Mouse (Mus musculus) kidney, postnatal 36 days (tissue): ENCODE data around the gene C2cd2l.
A peak's percentile ranks its signal among the peaks of the same experiment; 100 is the strongest.
"Not testable (repeated sequence)": the region's sequence is repeated elsewhere in the genome, so short reads cannot be mapped to it uniquely, and the experiment has no call there.

Experiments
- DNase-seq, 2 experiments: peaks; one replicate each; pipeline ENCODE4 v3.0.0; 2021 to 2022; ENCODE audit warnings: mixed read lengths in 2 of 2

Gene C2cd2l

DNA sequence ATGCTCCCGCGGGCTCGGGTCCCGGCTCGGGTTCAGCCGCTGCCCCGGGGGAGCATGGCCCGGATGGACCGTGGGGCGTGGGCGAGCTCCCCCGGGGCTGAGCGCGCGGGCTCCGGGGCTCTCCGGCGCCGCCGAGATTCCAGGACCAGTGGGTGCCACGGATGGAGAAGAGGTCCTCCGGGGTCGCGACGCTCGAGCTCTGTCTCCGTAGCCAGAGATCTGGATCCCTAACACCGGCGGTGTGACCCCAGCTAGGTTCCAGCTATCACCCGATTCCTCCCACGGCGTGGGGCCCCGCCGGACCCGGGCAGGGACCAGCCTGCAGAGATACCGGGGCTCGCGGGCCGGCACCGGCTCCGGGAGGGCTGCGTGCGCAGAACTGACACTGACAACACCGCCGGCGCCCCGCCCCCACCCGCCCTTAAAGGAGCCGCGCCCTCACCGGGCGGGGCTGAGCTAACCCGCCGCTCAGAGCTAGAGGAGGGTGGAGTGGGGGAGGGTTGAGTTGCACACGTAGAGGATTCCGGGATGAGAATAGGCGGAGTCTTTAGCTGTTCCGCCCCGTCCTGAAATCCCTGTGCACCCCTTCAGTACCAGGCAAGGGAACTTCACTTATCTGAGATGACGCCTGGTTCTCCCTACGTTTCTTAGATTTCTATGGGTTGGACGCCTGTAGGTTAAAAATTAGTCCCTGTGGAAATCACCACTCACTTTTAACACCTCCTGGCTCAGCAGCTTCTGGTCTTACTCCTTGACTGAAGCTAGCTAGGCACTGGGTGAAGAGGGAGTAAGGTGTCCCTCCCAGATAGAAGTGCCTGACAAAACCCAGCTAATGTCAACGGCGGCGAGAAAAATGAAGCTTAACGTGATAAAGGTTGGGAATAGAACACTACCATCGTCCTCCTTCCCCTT is at the start of gene C2cd2l:
Gene C2cd2l, minus strand, starts transcription at position 399 of the 912 bp plus-strand sequence.
- peak; percentile 96 to 97 for DNase-seq

DNA sequence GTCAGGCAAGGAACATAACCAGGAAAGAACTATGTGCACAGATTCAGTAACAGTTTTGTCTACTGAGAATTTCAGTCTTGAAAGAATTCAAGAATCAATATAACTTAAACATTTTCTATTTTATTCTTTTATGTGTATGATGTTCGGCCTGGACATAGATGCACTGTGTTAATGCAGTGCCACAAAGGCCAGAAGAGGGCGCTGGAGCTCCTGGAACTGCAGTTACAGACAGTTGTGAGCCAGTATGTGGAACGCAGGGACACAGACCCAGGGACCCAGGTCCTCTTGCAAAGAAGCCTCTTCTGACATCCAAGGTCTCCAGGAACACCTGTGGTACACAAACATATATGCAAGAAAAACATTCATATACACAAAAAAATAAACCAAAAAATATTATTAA is 44.4 kb upstream of the C2cd2l start:
- peak; percentile 38 to 77 for DNase-seq

DNA sequence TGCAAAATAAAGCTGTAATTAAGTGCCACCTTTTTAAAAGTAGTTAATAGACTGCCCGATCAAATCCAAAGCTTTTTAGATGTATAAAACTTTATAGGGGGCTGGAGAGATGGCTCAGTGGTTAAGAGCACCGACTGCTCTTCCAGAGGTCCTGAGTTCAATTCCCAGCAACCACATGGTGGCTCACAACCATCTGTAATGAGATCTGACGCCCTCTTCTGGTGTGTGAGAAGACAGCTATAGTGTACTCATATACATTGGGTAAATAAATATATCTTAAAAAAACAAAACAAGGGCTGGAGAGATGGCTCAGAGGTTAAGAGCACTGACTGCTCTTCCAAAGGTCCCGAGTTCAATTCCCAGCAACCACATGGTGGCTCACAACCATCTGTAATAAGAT is 41.8 kb upstream of the C2cd2l start:
- not testable (repeated sequence) for DNase-seq

DNA sequence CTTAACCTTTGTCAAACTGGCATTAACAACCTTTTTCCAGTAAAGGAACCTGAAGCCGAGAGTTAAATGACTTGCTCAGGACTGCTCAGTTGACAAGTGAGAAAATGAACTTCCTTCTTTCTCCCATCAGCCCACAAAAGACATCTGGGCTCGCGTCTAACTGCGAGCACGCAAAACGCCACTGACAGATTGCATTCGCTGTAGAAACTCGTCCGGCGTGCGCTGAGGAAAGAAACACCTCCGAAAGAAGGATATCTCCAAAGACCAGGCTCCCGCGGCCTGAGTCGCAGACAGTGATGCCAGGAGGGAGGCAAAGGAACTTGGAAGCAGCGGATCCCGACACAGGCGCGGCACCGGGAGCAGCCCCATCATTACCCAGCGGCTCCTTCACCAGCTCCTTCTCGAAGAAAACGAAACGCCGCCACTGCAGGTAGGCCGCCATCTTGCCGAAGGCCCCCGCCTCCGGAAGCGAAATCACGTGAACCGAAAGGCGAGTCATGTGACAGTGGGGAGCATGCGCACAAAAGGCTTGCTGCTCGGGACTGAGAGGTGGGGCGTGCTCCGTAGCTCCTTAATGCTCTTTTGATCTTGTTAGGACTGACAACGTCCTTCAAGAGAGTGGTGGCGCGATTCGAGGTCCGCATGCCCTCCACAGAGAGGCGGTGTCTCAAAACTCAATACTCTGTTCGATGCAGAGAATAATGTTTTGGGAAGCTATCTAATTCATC is 41.3 kb upstream of the C2cd2l start, which contains the start of gene Vps11:
Gene Vps11, minus strand, starts transcription at position 481 of the 728 bp plus-strand sequence.
- peak; percentile 95 to 97 for DNase-seq

DNA sequence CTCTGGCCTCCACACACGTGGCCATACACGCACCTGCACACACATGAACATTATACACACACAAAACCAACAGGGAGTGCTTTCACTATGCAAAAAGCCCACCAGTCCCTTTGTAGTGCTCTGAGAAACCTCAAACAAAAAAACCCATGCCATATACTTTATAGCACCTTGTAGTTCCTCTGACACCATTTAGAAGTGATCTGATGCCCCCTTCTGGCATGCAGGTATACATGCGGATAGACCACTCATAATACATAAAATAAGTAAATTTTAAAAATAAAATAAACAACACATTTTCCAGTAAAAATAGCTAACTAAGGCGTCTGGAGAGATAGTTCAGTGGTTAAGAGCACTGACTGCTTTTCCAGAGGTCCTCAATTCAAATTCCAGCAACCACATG is 37.1 kb upstream of the C2cd2l start:
- peak in 1 of 2 experiments; percentile 23 for DNase-seq

DNA sequence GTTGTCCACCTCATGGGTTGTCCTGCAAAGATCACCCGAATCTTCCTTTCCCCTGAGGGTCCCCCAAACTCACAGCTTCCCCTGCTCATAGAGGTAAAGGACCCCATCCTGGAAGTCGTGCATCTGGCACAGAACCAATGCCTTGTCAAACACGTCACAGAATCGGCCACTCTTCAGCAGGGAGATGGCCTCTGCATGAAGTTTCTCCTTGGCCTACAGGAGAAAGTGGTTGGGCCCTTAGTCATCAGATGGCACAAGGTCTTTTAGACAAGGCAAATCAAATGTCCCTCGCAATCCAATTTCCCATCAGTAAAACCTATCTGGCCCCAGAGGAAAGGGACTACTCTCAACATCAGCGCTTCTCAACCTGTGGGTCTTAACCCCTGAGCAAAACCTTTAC is 33.1 kb upstream of the C2cd2l start:
- no peak for DNase-seq

DNA sequence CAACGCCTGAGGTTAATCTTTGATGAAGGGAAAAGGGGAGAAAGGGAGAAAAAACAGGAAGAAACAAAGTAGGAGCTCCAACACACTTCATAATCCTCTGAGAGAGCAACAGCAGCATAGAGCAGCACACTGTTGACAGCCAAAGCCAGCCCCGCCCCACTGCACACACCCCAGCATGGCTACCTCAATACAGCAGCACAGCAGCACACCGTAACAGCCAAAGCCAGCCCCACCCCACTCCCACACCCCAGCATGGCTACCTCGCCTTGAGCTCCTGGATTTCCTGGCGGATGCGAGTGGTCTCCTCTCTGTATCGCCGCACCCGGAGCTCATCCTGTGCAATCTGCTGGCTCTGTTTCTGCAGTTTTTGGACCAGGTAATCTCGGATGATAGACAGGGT is 32.3 kb upstream of the C2cd2l start:
- no peak for DNase-seq

DNA sequence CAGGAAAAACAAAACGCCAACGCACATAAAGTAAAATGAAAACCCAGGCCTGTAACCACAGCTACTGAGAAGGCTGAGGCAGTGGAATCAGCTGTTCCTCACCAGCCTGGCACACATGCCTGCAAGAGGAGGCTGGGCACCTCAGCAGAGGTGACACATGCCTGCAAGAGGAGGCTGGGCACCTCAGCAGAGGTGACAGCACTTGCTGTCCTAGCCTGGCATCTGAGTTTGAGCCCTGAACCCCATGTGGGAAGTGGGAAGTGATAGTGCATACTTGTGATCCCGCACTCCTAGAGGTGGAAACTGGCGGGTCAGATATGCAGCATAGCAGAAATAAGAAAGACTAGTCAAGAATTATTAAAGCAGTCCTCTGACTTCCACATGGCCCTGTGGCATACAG is 31.3 kb upstream of the C2cd2l start:
- DNase-seq, result no peak

DNA sequence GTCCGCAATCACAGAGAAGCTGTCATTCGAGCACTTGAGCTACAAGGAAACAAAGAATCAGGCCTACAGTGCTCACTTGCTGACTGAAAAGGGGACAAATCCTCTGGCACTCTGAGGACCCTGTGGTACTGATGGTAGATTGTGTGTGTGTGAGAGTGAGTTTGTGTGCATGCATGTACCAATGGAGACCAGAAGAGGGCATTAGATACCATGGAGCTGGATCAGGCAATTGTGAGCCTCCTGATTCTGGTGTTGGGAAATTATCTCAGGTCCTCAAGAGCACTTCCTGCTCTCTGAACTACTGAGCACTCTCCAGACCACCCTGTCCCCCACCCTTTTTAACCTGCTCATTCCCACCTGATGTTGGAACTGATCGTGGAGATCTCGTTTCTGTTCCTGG is 28.5 kb upstream of the C2cd2l start:
- DNase-seq, result no peak

DNA sequence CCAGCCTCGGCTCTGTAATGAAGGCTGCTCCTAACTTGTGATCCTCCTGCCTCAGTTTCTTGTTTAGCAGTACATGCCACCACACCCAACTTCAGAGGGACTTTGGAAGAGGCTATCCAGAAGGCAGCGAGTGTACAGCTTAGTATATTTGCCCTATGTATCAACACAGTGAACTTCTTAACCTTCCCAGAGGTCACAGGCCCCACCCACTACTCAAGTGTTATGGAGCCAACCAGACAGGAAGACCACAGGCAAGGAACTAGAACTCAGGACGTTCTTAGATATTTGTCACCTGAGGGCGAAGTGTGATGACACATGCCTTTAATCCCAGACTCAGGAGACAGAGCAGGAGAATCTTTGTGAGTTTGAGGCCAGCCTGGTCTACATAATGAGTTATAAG is 27.5 kb upstream of the C2cd2l start:
- DNase-seq, result no peak

DNA sequence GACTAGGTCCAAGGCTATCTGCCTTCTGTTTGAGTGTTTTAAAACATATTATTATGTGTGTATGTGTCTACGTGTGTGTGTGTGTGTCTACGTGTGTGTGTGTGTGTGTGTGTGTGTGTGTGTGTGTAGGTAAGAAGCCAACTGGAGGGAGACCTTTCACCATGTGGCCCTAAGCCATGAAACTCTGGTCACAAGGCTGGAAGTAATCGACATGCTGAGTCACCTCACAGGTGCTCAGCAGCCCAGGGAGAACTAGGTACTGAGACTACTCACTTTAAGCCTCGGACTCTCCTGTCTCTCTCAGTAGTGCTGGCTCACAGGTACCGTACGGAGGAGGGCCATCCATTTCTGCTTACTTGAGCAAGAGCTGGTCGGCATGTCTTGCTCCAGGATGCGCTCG is 27.1 kb upstream of the C2cd2l start:
- DNase-seq, result peak in 1 of 2 experiments; percentile 32

DNA sequence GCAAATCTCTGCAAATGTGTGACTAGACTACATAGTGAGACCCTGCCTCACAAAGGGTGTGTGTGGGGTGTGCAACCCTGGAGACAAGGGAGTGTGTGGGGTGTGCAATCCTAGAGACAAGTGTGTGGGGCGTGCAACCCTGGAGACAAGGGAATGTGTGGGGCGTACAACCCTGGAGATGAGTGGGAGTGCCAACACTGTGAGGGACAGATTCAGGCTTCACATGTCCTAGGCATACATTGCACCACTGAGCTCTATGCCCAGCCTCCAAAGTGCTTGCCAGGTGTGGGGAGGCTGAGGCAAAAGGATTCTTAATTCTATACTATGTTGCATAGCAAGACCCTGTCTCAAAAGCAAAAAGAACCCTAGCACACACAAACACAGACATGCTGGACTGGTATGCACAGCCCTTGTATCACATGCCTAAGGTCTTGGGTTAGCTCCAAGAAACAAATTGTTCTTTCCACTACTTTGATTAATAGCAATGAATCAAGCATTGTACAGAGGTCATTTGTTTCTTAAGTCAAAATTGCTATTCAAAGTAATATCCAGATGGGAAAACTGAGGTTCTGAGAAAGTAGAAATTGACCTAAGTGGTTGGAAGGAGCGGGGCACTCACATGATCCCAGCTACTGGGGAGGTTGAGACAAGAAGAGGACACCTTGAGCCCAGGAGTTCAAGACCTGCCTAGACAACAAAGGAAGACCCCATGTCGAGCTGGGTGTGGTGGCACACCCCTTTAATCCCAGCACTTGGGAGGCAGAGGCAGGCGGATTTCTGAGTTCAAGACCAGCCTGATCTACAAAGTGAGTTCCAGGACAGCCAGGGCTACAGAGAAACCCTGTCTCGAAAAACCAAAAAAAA is 25.7 kb upstream of the C2cd2l start:
- peak in 1 of 2 experiments; percentile 25 for DNase-seq

DNA sequence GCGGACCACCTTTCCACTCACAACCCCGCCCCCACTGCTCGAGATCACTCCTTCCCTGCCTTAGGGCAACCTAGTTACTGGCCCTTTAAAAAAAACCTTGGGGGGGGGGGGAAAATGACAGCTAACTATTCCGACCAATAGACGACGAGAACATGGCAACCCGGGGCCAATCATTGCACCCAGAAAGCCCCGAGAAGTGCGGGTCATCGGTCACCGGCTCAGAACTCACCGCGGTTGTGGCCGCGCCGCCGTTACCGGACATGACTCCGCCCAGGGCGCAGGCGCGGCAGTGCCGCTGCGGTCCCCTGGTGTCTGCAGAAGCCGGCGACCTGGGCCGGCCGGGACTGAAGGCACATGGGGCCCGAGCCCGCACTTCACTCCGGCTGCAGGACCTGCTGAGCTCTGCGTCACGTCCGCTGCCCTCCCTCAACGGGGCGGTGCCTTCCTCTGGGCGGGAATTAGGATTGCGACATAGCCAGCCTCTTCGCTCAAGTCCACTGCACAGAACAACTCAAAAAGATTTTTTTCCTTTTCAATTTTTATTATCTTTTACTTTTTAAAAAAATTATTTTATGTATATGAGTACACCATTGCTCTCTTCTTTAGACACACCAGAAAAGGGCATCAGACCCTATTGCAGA is 23.8 kb upstream of the C2cd2l start, which contains the start of gene Hmbs:
Gene Hmbs, minus strand, starts transcription at position 448 of the 641 bp plus-strand sequence.
- peak; percentile 95 for DNase-seq

DNA sequence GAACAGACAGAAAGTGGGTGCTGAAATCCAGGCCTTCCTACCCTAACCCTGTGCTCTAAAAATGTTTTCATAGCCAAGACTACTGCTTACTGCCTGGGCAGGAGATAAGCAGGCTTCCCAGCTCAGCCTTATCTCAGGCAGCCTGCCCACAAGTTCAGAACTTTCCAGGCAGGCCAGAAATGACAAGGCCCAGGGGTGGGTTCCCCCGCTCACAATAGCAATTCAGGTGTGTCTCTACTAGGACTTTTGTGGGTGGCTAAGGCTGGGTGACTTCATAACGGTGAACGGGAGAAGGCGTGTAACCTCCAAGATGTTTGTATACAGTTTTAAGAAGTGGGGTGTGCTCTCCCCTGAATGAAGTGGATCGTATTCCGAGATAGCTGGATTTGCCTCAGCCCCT is 23.2 kb upstream of the C2cd2l start:
- peak in 1 of 2 experiments; percentile 16 for DNase-seq

DNA sequence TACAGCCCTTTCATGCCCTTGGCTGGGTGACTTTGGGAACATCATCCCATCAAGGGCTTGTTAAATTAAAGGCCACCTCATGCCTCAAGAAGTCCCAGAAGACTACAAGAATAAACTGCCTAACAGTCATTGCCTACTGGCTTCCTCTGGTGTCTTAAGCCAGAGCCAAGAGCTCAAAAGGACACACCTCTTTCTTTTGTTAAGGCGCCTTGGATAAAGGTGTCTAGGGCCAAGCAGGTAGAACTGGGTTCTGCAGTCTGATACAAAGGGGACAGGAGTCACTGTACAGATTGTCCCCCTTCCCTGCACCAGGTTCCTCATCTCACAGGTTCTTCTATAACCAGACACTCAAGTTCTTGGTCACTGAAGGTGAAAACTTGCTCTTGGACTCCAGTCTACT is 22.5 kb upstream of the C2cd2l start:
- DNase-seq, result no peak

DNA sequence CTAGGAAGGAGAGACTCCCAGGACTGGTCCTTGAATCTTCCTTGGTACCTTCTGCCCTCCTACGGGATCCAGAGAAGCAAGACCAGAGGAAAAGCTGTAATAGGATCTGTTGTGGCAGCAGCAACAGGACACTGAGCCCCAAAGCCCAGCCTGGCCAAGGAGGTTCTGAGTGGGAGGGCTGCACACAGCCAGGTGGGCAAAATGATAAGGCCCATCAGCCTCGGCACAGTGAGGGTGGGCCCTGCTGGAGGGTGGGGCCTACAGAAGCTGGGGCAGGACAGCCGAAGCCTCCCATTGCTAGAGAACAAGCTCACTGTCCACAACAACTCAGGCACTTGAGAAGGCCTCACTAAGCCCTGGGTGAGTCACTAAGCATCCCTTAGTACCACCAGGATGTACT is 22.1 kb upstream of the C2cd2l start:
- DNase-seq, result no peak

DNA sequence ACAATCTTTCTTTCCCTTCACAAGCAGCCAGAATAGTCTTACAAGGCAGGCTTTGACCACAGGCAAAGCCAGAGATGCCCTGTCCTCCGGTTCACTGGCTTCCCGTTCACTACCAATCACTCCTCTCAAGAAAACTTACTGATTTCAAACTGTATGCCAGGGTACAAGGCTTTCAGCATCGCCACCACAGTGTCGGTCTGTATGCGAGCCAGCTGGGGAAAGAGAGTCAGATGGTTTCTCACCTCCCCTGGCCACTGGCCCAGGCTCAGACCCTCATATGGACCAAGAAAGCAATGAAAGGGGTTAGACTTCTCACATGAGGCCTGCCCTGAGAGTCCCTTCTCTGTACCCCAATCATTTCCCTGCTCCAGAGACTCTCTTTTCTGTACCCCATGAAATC is 21.4 kb upstream of the C2cd2l start:
- no peak for DNase-seq

DNA sequence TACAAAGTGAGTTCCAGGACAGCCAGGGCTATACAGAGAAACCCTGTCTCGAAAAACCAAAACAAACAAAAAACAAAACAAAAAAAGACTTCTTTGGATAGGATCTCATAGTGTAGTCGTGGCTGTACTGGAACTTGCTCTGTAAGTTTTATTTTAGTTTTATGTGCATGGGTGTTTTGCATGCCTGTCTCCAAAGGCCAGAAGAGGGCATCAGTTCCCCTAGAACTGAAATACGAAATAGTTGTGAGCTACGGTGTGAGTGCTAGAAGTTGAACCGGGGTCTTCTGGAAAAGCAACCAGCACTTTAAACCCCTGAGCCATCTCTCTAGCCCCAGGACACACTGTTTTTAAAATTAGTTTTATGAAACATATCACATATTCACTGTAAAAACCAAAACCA is 18.5 kb upstream of the C2cd2l start:
- DNase-seq, result no peak

DNA sequence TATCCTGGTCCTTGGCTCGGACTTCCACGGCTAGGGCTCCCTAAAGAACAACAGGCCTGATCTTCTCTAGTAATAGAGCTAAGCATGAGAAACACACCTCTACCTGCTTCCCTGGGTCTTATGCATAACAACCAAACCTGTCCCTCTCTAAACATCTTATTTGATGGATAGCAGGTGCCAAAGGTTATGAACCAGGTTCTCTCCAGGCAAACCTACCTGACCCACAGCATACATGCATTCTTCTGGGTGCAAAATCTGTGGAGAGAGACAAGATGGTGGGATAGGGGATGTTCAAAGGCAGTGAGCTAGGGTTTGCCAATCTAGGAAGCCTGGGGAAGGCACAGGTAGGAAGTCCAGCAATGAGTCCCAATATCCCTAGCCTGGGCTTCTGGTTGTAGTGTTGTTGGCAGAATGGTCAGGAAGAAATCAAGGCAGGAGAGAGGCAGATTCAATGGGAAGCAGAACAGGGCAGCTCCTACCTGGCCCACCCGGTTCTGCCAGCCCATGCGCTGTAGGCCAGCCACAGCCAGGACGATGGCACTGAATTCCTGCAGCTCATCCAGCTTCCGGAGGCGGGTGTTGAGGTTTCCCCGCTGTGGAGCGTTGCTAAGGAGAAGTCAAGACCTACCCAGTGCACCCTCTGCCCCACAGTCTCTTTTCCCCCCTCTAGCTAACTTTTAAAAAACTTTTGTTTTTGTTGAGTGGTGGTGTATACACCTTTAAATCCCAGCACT is 17.5 kb upstream of the C2cd2l start:
- DNase-seq, result no peak

DNA sequence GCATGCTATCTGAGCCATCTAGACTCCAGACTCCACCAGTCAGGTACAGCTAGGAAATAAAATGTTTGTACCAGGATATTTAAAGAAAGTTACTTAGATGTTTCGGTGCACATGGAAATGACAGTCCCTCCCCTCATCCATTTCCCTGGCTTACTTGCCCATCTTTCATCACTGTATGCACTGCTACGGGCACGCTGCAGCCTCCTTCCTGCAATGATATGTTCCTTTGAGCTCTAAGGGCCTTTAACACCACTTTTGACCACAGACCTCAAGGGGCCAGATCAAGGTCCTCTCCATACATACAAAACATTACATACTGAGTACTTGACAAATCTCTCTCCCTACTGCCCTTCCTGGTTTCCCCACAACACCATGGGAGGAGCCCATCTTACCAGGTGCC is 16.9 kb upstream of the C2cd2l start:
- no peak for DNase-seq

DNA sequence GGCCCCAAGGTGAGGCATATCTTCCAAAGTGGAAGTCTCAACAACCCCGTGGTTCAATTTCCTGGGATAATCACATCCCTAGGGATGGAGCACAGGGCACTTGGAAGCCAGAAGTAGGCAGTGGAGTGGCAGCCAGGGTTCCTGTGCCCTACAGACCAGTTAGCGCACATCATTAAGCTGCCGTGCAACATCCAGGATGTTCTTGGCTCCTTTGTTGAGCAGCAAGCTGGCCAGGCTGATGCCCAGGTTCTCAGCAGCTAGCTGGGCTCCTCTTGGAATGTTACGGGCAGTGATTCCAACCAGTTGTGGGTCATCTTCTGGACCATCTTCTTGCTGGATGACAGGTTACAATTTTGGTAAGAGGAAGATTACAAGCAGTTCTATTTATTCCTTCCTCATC is 16.4 kb upstream of the C2cd2l start:
- not testable (repeated sequence) for DNase-seq

DNA sequence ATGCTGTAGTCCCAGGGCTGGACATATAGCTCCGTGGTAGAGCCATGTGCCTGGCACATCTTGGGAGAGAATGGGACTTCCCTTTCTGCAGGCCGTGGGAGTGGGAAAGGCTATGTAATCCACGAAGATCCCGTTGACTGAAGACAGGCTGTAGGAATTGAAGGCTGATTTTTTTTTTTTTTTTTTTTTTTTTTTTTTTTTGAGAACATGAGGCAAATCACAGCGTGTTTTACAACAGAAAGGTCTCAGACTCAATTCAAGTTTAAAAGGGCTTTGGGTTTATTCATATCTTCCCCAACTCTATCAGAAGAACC is 16.0 kb upstream of the C2cd2l start:
- DNase-seq, result no peak
